Mouse (Mus musculus) heart, adult 2 months (tissue): ENCODE measurements around the gene Ttll7. TPM values are rescaled to one million over a fixed set of nuclear protein-coding genes. Genes with fewer than 3 reads are reported as not detected.

Source experiments
- DNase-seq, 2 experiments: peaks; one replicate each; pipeline ENCODE4 v3.0.0; 2021
- H3K27ac ChIP-seq: fragments of 200-600 bp; 2 replicates; pipeline ENCODE4 v1.8.1; 2022
- H3K27me3 ChIP-seq: fragments of 200-500 bp; 2 replicates; pipeline ENCODE4 v1.6.1; 2012; ENCODE audit warnings: mild to moderate bottlenecking, low read length, inconsistent platforms, mixed read lengths; ENCODE audit not compliant: control insufficient read depth, insufficient read depth
- H3K36me3 ChIP-seq: fragments of 200-500 bp; 2 replicates; pipeline ENCODE4 v1.6.1; 2012; ENCODE audit warnings: low read length, inconsistent platforms; ENCODE audit not compliant: control insufficient read depth, insufficient read depth
- H3K4me1 ChIP-seq: fragments of 200-500 bp; 2 replicates; pipeline ENCODE4 v1.6.1; 2011; ENCODE audit warnings: low read length; ENCODE audit not compliant: control insufficient read depth, insufficient read depth
- H3K4me3 ChIP-seq: fragments of 200-600 bp; 2 replicates; pipeline ENCODE4 v1.8.1; 2022
- H3K79me2 ChIP-seq: fragments of 200-500 bp; replicated peaks from 2 replicates; pipeline ENCODE4 v1.6.1; 2012; ENCODE audit warnings: mild to moderate bottlenecking, inconsistent platforms, low read length, moderate library complexity, mixed read lengths; ENCODE audit not compliant: control insufficient read depth, insufficient read depth
- H3K9ac ChIP-seq: fragments of 200-500 bp; 2 replicates; pipeline ENCODE4 v1.6.1; 2012; ENCODE audit warnings: low read depth, mild to moderate bottlenecking, control low read depth, inconsistent platforms, low read length, mixed read lengths
- CTCF ChIP-seq: fragments of 200-600 bp; IDR thresholded peaks from 2 replicates; pipeline ENCODE4 v1.8.1; 2022; ENCODE audit warnings: antibody characterized with exemption, mild to moderate bottlenecking, moderate library complexity
- EP300 ChIP-seq: fragments of 200-500 bp; IDR thresholded peaks from 2 replicates; pipeline ENCODE4 v1.6.1; 2011; ENCODE audit warnings: low read depth, low read length, control low read depth; ENCODE audit not compliant: insufficient read depth
- POLR2A ChIP-seq: fragments of 200-500 bp; IDR thresholded peaks from 2 replicates; pipeline ENCODE4 v1.6.1; 2011; ENCODE audit warnings: mild to moderate bottlenecking, low read depth, low read length, control low read depth; ENCODE audit not compliant: insufficient read depth
- WGBS: fragments of 180-500 bp; shearing (Covaris S2); methylation state at CpG from one replicate; pipeline ENCODE4 v1.1.7; 2018; 5-methylcytosine and 5-hydroxymethylcytosine counted together
- intact Hi-C: fragments of 180-260 bp; cut with DNase I; formaldehyde crosslinking; loops from one replicate; pipeline ENCODE4 v1.15.1; 2025
- polyA plus RNA-seq: library from polyadenylated mRNA; depleted of rRNA; stranded (reverse); fragments of >200 nt; gene quantifications from 2 replicates; pipeline ENCODE4 v1.2.3, GENCODE M21; 2012; rRNA removed
- total RNA-seq, 2 experiments: library from RNA; stranded (reverse); gene quantifications; 2 replicates each; pipeline ENCODE4 v1.2.3; 2021

Ttll7 gene
- total and polyA plus RNA-seq, 3 experiments, result 1.6 to 6.1 (median 4.3) TPM

GRCm38 (mm10) chr3:147016506-147016905 lies 164.3 kb downstream of the Ttll7 start:
- Histone ChIP-seq H3K27me3 (no peaks in the 10 kb centered on the region), H3K4me3 (no peak overlapping the region), H3K9ac (no peak overlapping the region), H3K36me3 (no peaks in the 10 kb centered on the region), H3K4me1 (no peaks in the 10 kb centered on the region), H3K79me2 (no peaks in the 10 kb centered on the region), H3K27ac (no peak overlapping the region)
- 91% methylated on average over 6 of the region's 6 CpGs for WGBS
- TF ChIP-seq POLR2A (no peak), CTCF (no peak), EP300 (no peak)
- DNase-seq, result no peak
- intact Hi-C loops, result no loop called here

GRCm38 (mm10) chr3:147019506-147019905 lies 167.3 kb downstream of the Ttll7 start:
- 82% methylated on average over 5 of the region's 5 CpGs for WGBS
- no peaks in the 10 kb centered on the region for H3K27me3 ChIP-seq
- no peak for DNase-seq
- H3K9ac ChIP-seq, result no peak overlapping the region
- H3K4me3 ChIP-seq, result no peak overlapping the region
- H3K36me3 ChIP-seq, result no peaks in the 10 kb centered on the region
- H3K4me1 ChIP-seq, result no peaks in the 10 kb centered on the region
- no peak overlapping the region for H3K27ac ChIP-seq
- no peaks in the 10 kb centered on the region for H3K79me2 ChIP-seq
- intact Hi-C loops, result no loop called here
- no peak for TF ChIP-seq POLR2A
- no peak for TF ChIP-seq EP300
- TF ChIP-seq CTCF, result no peak

GRCm38 (mm10) chr3:147026248-147026647 lies 174.1 kb downstream of the Ttll7 start:
- intact Hi-C loops, result no loop called here
- no peaks in the 10 kb centered on the region for H3K4me1 ChIP-seq
- WGBS, result 94% methylated on average over 5 of the region's 5 CpGs

GRCm38 (mm10) chr3:147028382-147028781 lies 176.2 kb downstream of the Ttll7 start:
- no peak overlapping the region for H3K27ac ChIP-seq
- WGBS, result 68% methylated on average over 7 of the region's 7 CpGs
- DNase-seq, result no peak

More at GRCm38 (mm10) chr3:147026248-147026647, 174.1 kb downstream of the Ttll7 start:
- Histone ChIP-seq H3K79me2 (no peaks in the 10 kb centered on the region), H3K4me3 (no peak overlapping the region), H3K27ac (no peak overlapping the region), H3K27me3 (no peaks in the 10 kb centered on the region), H3K36me3 (no peaks in the 10 kb centered on the region), H3K9ac (no peak overlapping the region)
- DNase-seq, result no peak
- TF ChIP-seq CTCF (no peak), EP300 (no peak), POLR2A (no peak)

GRCm38 (mm10) chr3:147029718-147030117 lies 177.6 kb downstream of the Ttll7 start:
- Histone ChIP-seq H3K4me1 (no peaks in the 10 kb centered on the region), H3K36me3 (no peaks in the 10 kb centered on the region), H3K4me3 (no peak overlapping the region), H3K27me3 (no peaks in the 10 kb centered on the region), H3K9ac (no peak overlapping the region), H3K79me2 (no peaks in the 10 kb centered on the region), H3K27ac (no peak overlapping the region)
- intact Hi-C loops, result no loop called here
- TF ChIP-seq EP300, result no peak
- no peak for TF ChIP-seq CTCF
- TF ChIP-seq POLR2A, result no peak
- no peak for DNase-seq
- 81% methylated on average over 11 of the region's 11 CpGs for WGBS

More at GRCm38 (mm10) chr3:147028382-147028781, 176.2 kb downstream of the Ttll7 start:
- H3K27me3 ChIP-seq, result no peaks in the 10 kb centered on the region
- H3K4me3 ChIP-seq, result no peak overlapping the region
- intact Hi-C loops, result no loop called here
- H3K9ac ChIP-seq, result no peak overlapping the region
- no peaks in the 10 kb centered on the region for H3K79me2 ChIP-seq
- no peaks in the 10 kb centered on the region for H3K36me3 ChIP-seq
- no peak for TF ChIP-seq POLR2A
- no peak for TF ChIP-seq CTCF
- H3K4me1 ChIP-seq, result no peaks in the 10 kb centered on the region

- 59% methylated on average over 11 of the region's 11 CpGs for WGBS
- Histone ChIP-seq H3K27ac (no peak overlapping the region), H3K9ac (no peak overlapping the region), H3K79me2 (no peaks in the 10 kb centered on the region), H3K36me3 (no peaks in the 10 kb centered on the region), H3K27me3 (no peaks in the 10 kb centered on the region), H3K4me3 (no peak overlapping the region), H3K4me1 (no peaks in the 10 kb centered on the region)
- TF ChIP-seq EP300 (no peak), POLR2A (no peak), CTCF (no peak)
- intact Hi-C loops, result no loop called here
- DNase-seq, result no peak
These were observed 178.2 kb downstream of the Ttll7 start for GRCm38 (mm10) chr3:147030266-147030880.

Other genes with a start within 250 kb of the Ttll7 start
- gene Dnase2b, start 236.8 kb upstream of the Ttll7 start, total RNA-seq, result not detected
- gene Dnase2b, start 236.8 kb upstream of the Ttll7 start, polyA plus RNA-seq, result not detected in 2 replicates
- not detected for gene 4930503B20Rik, start 201.1 kb upstream of the Ttll7 start, total RNA-seq
- gene 4930503B20Rik, start 201.1 kb upstream of the Ttll7 start, polyA plus RNA-seq, result 0.09 and 0.16 TPM in 2 replicates
- gene Samd13, start 166.8 kb upstream of the Ttll7 start, total RNA-seq, result 1 to 10 TPM; 1.9 to 2.1 TPM
- gene Samd13, start 166.8 kb upstream of the Ttll7 start, polyA plus RNA-seq, result 1.0 and 1.1 TPM in 2 replicates
- gene Prkacb, start 39.4 kb upstream of the Ttll7 start, total RNA-seq, result 10 to 100 TPM; 57.4 to 58.9 TPM
- 19.8 and 30.4 TPM in 2 replicates for gene Prkacb, start 39.4 kb upstream of the Ttll7 start, polyA plus RNA-seq